Mouse (Mus musculus) embryonic fibroblast, embryonic 13.5 days (primary cell): Measurements from ENCODE around the gene Hoxd3. TPM values are rescaled to one million over a fixed set of nuclear protein-coding genes. Genes with fewer than 3 reads are reported as not detected.

Experiments used
- H3K27ac ChIP-seq: 2 replicates; pipeline ENCODE4 v1.5.1; 2012; ENCODE audit warnings: low read length, control low read depth, inconsistent platforms; ENCODE audit not compliant: insufficient read depth
- H3K4me1 ChIP-seq: 2 replicates; pipeline ENCODE4 v1.6.1; 2011; ENCODE audit warnings: low read length; ENCODE audit not compliant: control insufficient read depth, insufficient read depth
- H3K4me3 ChIP-seq: 2 replicates; pipeline ENCODE4 v1.5.1; 2011; ENCODE audit warnings: mild to moderate bottlenecking, control low read depth, low read length; ENCODE audit not compliant: insufficient read depth
- CTCF ChIP-seq: IDR thresholded peaks from 2 replicates; pipeline ENCODE4 v1.5.1; 2011; ENCODE audit warnings: mild to moderate bottlenecking, control low read depth, low read length, moderate library complexity, borderline replicate concordance; ENCODE audit not compliant: insufficient read depth
- POLR2A ChIP-seq: IDR thresholded peaks from 2 replicates; pipeline ENCODE4 v1.6.1; 2011; ENCODE audit warnings: low read depth, mild to moderate bottlenecking, control low read depth, low read length, moderate library complexity
- polyA plus RNA-seq: library from polyadenylated mRNA; stranded (reverse); fragments of >200 nt; gene quantifications from 2 replicates; pipeline ENCODE4 v1.2.4, GENCODE M21; 2011; ENCODE audit warnings: low read depth; ENCODE audit not compliant: missing spikeins, insufficient read length

Gene Hoxd3
- polyA plus RNA-seq, 1 experiment: 3.3 TPM

- Histone ChIP-seq H3K27ac (no peak overlapping the region), H3K4me1 (no peaks in the 10 kb centered on the region), H3K4me3 (peak overlapping the region; percentile 32)
- no peak for TF ChIP-seq CTCF
- no peak for TF ChIP-seq POLR2A
Measured at GRCm38 (mm10) chr2:74698201-74699052, 13.3 kb upstream of the Hoxd3 start.

GRCm38 (mm10) chr2:74699053-74699430 is 12.7 kb upstream of the Hoxd3 start:
- Histone ChIP-seq H3K4me1 (no peaks in the 10 kb centered on the region), H3K27ac (no peak overlapping the region), H3K4me3 (peak overlapping the region; percentile 32; the same call in 1 of the 2 replicates)
- TF ChIP-seq CTCF (no peak), POLR2A (no peak)

GRCm38 (mm10) chr2:74699664-74700545 is 11.8 kb upstream of the Hoxd3 start:
- Histone ChIP-seq H3K27ac (no peak overlapping the region), H3K4me1 (no peaks in the 10 kb centered on the region), H3K4me3 (no peak overlapping the region)
- TF ChIP-seq POLR2A (no peak), CTCF (no peak)

- no peak overlapping the region for H3K4me3 ChIP-seq
- no peaks in the 10 kb centered on the region for H3K4me1 ChIP-seq
- TF ChIP-seq CTCF (no peak), POLR2A (no peak)
- no peak overlapping the region for H3K27ac ChIP-seq
Measured at GRCm38 (mm10) chr2:74700546-74701112, 11.1 kb upstream of the Hoxd3 start.

DNA sequence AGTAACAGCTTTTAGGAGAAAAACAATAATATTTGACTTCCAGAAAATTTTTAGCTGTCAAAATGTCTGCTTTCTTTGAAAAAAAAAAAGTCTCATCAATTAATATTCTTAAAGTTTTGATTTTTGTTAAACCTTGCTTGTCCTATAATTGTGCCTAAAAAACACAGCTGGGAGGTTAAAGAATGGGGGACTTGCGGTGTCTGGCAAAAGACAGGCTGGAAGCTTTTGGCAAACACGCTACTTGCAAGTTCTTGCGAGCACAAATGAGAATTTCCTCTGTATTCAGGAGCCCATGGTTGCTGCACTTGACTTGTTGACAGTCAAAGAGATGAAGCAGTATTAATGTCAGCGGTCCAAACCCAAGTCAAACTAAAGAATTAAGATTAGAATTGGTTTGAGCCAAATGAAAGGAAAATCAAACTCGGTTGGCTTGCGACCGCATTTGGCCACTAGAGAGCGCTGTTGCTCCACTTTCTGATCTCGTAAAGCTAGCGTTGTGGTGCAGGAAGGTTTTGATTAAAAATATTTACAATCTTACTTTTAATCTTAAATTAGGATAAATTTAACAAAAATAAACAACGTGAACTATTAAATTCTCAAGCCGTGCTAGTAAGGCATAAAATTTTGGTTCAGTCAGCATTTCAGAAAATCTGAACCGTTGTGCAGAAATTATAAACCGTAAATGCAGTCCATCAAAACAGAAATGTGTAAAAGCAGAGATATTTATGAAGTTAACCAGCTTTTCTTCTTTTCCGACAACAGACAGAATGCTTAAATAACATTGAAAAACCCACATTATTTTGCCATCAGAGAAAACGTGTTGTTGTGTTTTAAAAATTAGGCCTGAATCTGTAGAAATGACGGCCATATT is 9.5 kb upstream of the Hoxd3 start:
- Histone ChIP-seq H3K4me3 (no peak overlapping the region), H3K4me1 (no peaks in the 10 kb centered on the region), H3K27ac (no peak overlapping the region)
- TF ChIP-seq POLR2A: no peak
- peak; percentile 77 for TF ChIP-seq CTCF

- no peak overlapping the region for H3K27ac ChIP-seq
- no peaks in the 10 kb centered on the region for H3K4me1 ChIP-seq
- TF ChIP-seq POLR2A (no peak), CTCF (no peak)
- no peak overlapping the region for H3K4me3 ChIP-seq
Measured at GRCm38 (mm10) chr2:74702820-74703219, 8.9 kb upstream of the Hoxd3 start.

- TF ChIP-seq CTCF (no peak), POLR2A (no peak)
- Histone ChIP-seq H3K4me1 (no peaks in the 10 kb centered on the region), H3K27ac (no peak overlapping the region), H3K4me3 (no peak overlapping the region)
Measured at GRCm38 (mm10) chr2:74703317-74703716, 8.4 kb upstream of the Hoxd3 start.

DNA sequence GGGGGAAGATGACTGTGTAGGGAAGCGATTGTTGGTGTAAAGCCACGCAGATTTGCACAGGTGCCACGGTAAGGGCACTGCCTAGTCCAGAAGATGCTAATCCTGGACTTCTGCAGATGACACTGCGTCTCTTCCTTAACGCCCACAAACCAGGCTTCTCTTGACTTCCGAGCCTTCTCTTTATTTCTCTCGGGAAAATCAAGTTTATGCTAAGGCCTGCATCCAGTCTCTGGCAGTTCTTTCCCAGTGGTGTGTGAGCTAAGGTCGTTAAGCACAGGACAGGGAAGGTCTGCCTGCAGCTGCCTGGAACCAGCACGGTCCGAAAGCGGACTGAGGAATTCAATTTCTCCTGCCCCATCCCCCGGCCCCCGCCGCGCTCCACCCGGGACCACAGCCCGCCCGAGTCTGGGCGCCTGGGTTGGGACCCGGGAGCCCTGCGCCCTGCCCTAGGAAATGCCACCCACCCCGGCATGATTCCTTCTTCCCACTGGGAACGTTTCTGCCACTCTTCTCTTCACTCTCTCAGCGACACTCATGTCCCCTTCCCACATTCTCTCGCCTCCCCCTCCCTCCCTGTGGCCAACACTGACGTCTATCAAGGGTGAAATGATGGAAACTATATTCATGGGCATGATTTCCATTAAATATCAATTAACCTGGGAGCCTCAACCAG is 7.9 kb upstream of the Hoxd3 start:
- no peak for TF ChIP-seq CTCF
- TF ChIP-seq POLR2A: no peak; the same call in 1 of the 2 replicates

More for the DNA sequence above, 7.9 kb upstream of the Hoxd3 start:
- Histone ChIP-seq H3K4me3 (peak overlapping the region; percentile 33; the same call in 1 of the 2 replicates), H3K4me1 (no peaks in the 10 kb centered on the region), H3K27ac (peak overlapping the region; percentile 41; the same call in 1 of the 2 replicates)
